Mouse (Mus musculus): Measurements from ENCODE around the gene Atg4b. TPM values are rescaled to one million over a fixed set of nuclear protein-coding genes. Genes with fewer than 3 reads are reported as not detected.

Gene Atg4b
- polyA plus RNA-seq, 1 experiment from 2014 or later = 70.9 TPM

- H3K27me3 ChIP-seq (ENCODE audit: control insufficient read depth, insufficient read depth, low read length) = no peaks in the 10 kb centered on the region
- ATAC-seq (replicated peaks; ENCODE audit: insufficient number of reproducible peaks, low FRiP score, low TSS enrichment) = no peak
- WGBS (ENCODE audit: insufficient replicate concordance) = 78% methylated on average over 5 of the region's 5 CpGs
- no peak overlapping the region for H3K4me2 ChIP-seq
- no peak overlapping the region for H3K27ac ChIP-seq (ENCODE audit: low read depth, low read length)
- H3K4me3 ChIP-seq (ENCODE audit: low read depth, low read length) = no peak overlapping the region
- no peaks in the 10 kb centered on the region for H3K9me3 ChIP-seq (replicated peaks; ENCODE audit: control insufficient read depth, low read length)
- peaks cover 11% of the 10 kb centered on the region for H3K4me1 ChIP-seq (ENCODE audit: control insufficient read depth, insufficient read depth, low read length)
- H3K36me3 ChIP-seq (ENCODE audit: control insufficient read depth, insufficient read depth, low read length) = peaks cover 14% of the 10 kb centered on the region
- H3K9ac ChIP-seq (ENCODE audit: low read depth, low read length) = no peak overlapping the region
These were observed 5.1 kb upstream of the Atg4b start for GRCm38 (mm10) chr1:93746179-93746578.

GRCm38 (mm10) chr1:93748539-93748938 lies 2.8 kb upstream of the Atg4b start:
- H3K4me1 ChIP-seq (ENCODE audit: control insufficient read depth, insufficient read depth, low read length) = peaks cover 5% of the 10 kb centered on the region
- no peak for ATAC-seq (replicated peaks; ENCODE audit: insufficient number of reproducible peaks, low FRiP score, low TSS enrichment)
- H3K4me2 ChIP-seq = no peak overlapping the region
- no peaks in the 10 kb centered on the region for H3K27me3 ChIP-seq (ENCODE audit: control insufficient read depth, insufficient read depth, low read length)
- no peaks in the 10 kb centered on the region for H3K9me3 ChIP-seq (replicated peaks; ENCODE audit: control insufficient read depth, low read length)
- no peak overlapping the region for H3K27ac ChIP-seq (ENCODE audit: low read depth, low read length)
- H3K36me3 ChIP-seq (ENCODE audit: control insufficient read depth, insufficient read depth, low read length) = peaks cover 14% of the 10 kb centered on the region
- 87% methylated on average over 1 of the region's 1 CpGs for WGBS (ENCODE audit: insufficient replicate concordance)
- no peak overlapping the region for H3K4me3 ChIP-seq (ENCODE audit: low read depth, low read length)
- no peak overlapping the region for H3K9ac ChIP-seq (ENCODE audit: low read depth, low read length)

GRCm38 (mm10) chr1:93753911-93754572 lies 2.7 kb downstream of the Atg4b start:
- Histone ChIP-seq H3K9me3 (replicated peaks; ENCODE audit: control insufficient read depth, low read length) (no peaks in the 10 kb centered on the region), H3K27ac (ENCODE audit: low read depth, low read length) (peak overlapping the region; percentile 88), H3K4me3 (ENCODE audit: low read depth, low read length) (peak overlapping the region; percentile 78), H3K4me1 (ENCODE audit: control insufficient read depth, insufficient read depth, low read length) (peaks cover 7% of the 10 kb centered on the region), H3K4me2 (peak overlapping the region; percentile 77), H3K27me3 (ENCODE audit: control insufficient read depth, insufficient read depth, low read length) (no peaks in the 10 kb centered on the region), H3K9ac (ENCODE audit: low read depth, low read length) (peak overlapping the region; percentile 88), H3K36me3 (ENCODE audit: control insufficient read depth, insufficient read depth, low read length) (peaks cover 14% of the 10 kb centered on the region)
- under 1% methylated on average over 53 of the region's 59 CpGs for WGBS (ENCODE audit: insufficient replicate concordance)
- peak; percentile 17 for ATAC-seq (replicated peaks; ENCODE audit: insufficient number of reproducible peaks, low FRiP score, low TSS enrichment)

- Histone ChIP-seq H3K9me3 (replicated peaks; ENCODE audit: control insufficient read depth, low read length) (no peaks in the 10 kb centered on the region), H3K4me1 (ENCODE audit: control insufficient read depth, insufficient read depth, low read length) (peaks cover 7% of the 10 kb centered on the region), H3K36me3 (ENCODE audit: control insufficient read depth, insufficient read depth, low read length) (peaks cover 9% of the 10 kb centered on the region), H3K27me3 (ENCODE audit: control insufficient read depth, insufficient read depth, low read length) (no peaks in the 10 kb centered on the region), H3K4me3 (ENCODE audit: low read depth, low read length) (peak within 1 kb of the TSS; percentile 78), H3K9ac (ENCODE audit: low read depth, low read length) (peak within 1 kb of the TSS; percentile 88), H3K27ac (ENCODE audit: low read depth, low read length) (peak within 1 kb of the TSS; percentile 88), H3K4me2 (peak within 1 kb of the TSS; percentile 77)
- WGBS (ENCODE audit: insufficient replicate concordance) = 0% methylated on average over 83 of the region's 121 CpGs
- peak; percentile 91 for ATAC-seq (replicated peaks; ENCODE audit: insufficient number of reproducible peaks, low FRiP score, low TSS enrichment)
These were observed 3.4 kb downstream of the Atg4b start, which contains the start of gene Thap4 for GRCm38 (mm10) chr1:93754573-93755290. Gene Thap4 (minus strand): TSS chr1:93754864.

GRCm38 (mm10) chr1:93755291-93755610 lies 4.0 kb downstream of the Atg4b start:
- H3K9ac ChIP-seq (ENCODE audit: low read depth, low read length) = peak overlapping the region; percentile 88
- H3K9me3 ChIP-seq (replicated peaks; ENCODE audit: control insufficient read depth, low read length) = no peaks in the 10 kb centered on the region
- H3K27ac ChIP-seq (ENCODE audit: low read depth, low read length) = peak overlapping the region; percentile 88
- ATAC-seq (replicated peaks; ENCODE audit: insufficient number of reproducible peaks, low FRiP score, low TSS enrichment) = no peak
- peak overlapping the region; percentile 78 for H3K4me3 ChIP-seq (ENCODE audit: low read depth, low read length)
- peaks cover 7% of the 10 kb centered on the region for H3K4me1 ChIP-seq (ENCODE audit: control insufficient read depth, insufficient read depth, low read length)
- no peaks in the 10 kb centered on the region for H3K27me3 ChIP-seq (ENCODE audit: control insufficient read depth, insufficient read depth, low read length)
- H3K36me3 ChIP-seq (ENCODE audit: control insufficient read depth, insufficient read depth, low read length) = peaks cover 4% of the 10 kb centered on the region
- H3K4me2 ChIP-seq = peak overlapping the region; percentile 77
- WGBS (ENCODE audit: insufficient replicate concordance) = under 1% methylated on average over 13 of the region's 13 CpGs

GRCm38 (mm10) chr1:93755618-93756017 lies 4.3 kb downstream of the Atg4b start:
- Histone ChIP-seq H3K4me3 (ENCODE audit: low read depth, low read length) (peak overlapping the region; percentile 78), H3K36me3 (ENCODE audit: control insufficient read depth, insufficient read depth, low read length) (no peaks in the 10 kb centered on the region), H3K9me3 (replicated peaks; ENCODE audit: control insufficient read depth, low read length) (no peaks in the 10 kb centered on the region), H3K4me2 (peak overlapping the region; percentile 77), H3K27me3 (ENCODE audit: control insufficient read depth, insufficient read depth, low read length) (no peaks in the 10 kb centered on the region), H3K4me1 (ENCODE audit: control insufficient read depth, insufficient read depth, low read length) (peaks cover 7% of the 10 kb centered on the region), H3K27ac (ENCODE audit: low read depth, low read length) (no peak overlapping the region), H3K9ac (ENCODE audit: low read depth, low read length) (peak overlapping the region; percentile 88)
- no peak for ATAC-seq (replicated peaks; ENCODE audit: insufficient number of reproducible peaks, low FRiP score, low TSS enrichment)
- 30% methylated on average over 7 of the region's 7 CpGs for WGBS (ENCODE audit: insufficient replicate concordance)

- H3K9ac ChIP-seq (ENCODE audit: low read depth, low read length) = no peak overlapping the region
- peaks cover 7% of the 10 kb centered on the region for H3K4me1 ChIP-seq (ENCODE audit: control insufficient read depth, insufficient read depth, low read length)
- peak overlapping the region; percentile 78 for H3K4me3 ChIP-seq (ENCODE audit: low read depth, low read length)
- H3K27me3 ChIP-seq (ENCODE audit: control insufficient read depth, insufficient read depth, low read length) = no peaks in the 10 kb centered on the region
- H3K4me2 ChIP-seq = peak overlapping the region; percentile 77; the same call in 1 of the 2 replicates
- no peak overlapping the region for H3K27ac ChIP-seq (ENCODE audit: low read depth, low read length)
- H3K9me3 ChIP-seq (replicated peaks; ENCODE audit: control insufficient read depth, low read length) = no peaks in the 10 kb centered on the region
- ATAC-seq (replicated peaks; ENCODE audit: insufficient number of reproducible peaks, low FRiP score, low TSS enrichment) = no peak
- no peaks in the 10 kb centered on the region for H3K36me3 ChIP-seq (ENCODE audit: control insufficient read depth, insufficient read depth, low read length)
These were observed 4.9 kb downstream of the Atg4b start for GRCm38 (mm10) chr1:93756154-93756553.

GRCm38 (mm10) chr1:93760076-93760475 lies 8.8 kb downstream of the Atg4b start:
- 90% methylated on average over 1 of the region's 1 CpGs for WGBS (ENCODE audit: insufficient replicate concordance)
- ATAC-seq (replicated peaks; ENCODE audit: insufficient number of reproducible peaks, low FRiP score, low TSS enrichment) = no peak
- peaks cover 3% of the 10 kb centered on the region; the same call in 1 of the 2 replicates for H3K4me1 ChIP-seq (ENCODE audit: control insufficient read depth, insufficient read depth, low read length)
- no peak overlapping the region for H3K9ac ChIP-seq (ENCODE audit: low read depth, low read length)
- no peak overlapping the region for H3K27ac ChIP-seq (ENCODE audit: low read depth, low read length)
- H3K4me3 ChIP-seq (ENCODE audit: low read depth, low read length) = no peak overlapping the region
- H3K27me3 ChIP-seq (ENCODE audit: control insufficient read depth, insufficient read depth, low read length) = no peaks in the 10 kb centered on the region
- H3K4me2 ChIP-seq = no peak overlapping the region
- no peaks in the 10 kb centered on the region for H3K36me3 ChIP-seq (ENCODE audit: control insufficient read depth, insufficient read depth, low read length)
- no peaks in the 10 kb centered on the region for H3K9me3 ChIP-seq (replicated peaks; ENCODE audit: control insufficient read depth, low read length)
